Mouse (Mus musculus) cerebellum, adult 2 months (tissue): ENCODE results near the gene Catsperz.

Experiments used
- CTCF ChIP-seq: fragments of 200-500 bp; IDR thresholded peaks from 2 replicates; pipeline ENCODE4 v1.5.1; 2011; ENCODE audit warnings: low read depth, mild to moderate bottlenecking, control low read depth, low read length, moderate library complexity, borderline replicate concordance; ENCODE audit not compliant: insufficient read depth
- POLR2A ChIP-seq: fragments of 200-500 bp; IDR thresholded peaks from 2 replicates; pipeline ENCODE4 v1.6.1; 2011; ENCODE audit warnings: low read length, control low read depth, borderline replicate concordance; ENCODE audit not compliant: insufficient read depth

DNA sequence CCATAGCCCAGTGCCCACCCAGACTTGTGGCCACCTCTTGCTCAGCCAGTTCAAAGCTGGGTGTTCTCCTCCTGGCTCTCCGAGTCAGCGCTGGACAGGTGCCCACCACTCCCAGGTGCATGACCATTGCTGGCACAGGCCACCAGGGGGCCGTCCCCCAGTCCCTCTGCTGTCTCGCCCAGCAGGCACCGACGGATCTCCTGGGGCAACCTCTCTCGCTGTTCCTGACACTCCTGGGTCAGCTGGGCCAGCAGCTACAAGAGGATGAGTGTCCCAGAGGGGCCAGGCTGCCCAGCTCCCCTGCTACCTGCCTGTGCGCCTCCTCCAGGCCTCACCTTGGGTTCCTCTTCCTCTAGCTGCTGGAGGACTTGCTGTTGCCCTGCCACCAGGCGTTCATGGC is 28.9 kb upstream of the Catsperz start:
- TF ChIP-seq POLR2A = no peak
- no peak for TF ChIP-seq CTCF
